Mouse (Mus musculus) right cerebral cortex, postnatal 25 days (tissue): ENCODE results near the gene Calhm5.

Experiments
- DNase-seq: peaks from one replicate; pipeline ENCODE4 v3.0.0; 2022

Gene Calhm5

DNA sequence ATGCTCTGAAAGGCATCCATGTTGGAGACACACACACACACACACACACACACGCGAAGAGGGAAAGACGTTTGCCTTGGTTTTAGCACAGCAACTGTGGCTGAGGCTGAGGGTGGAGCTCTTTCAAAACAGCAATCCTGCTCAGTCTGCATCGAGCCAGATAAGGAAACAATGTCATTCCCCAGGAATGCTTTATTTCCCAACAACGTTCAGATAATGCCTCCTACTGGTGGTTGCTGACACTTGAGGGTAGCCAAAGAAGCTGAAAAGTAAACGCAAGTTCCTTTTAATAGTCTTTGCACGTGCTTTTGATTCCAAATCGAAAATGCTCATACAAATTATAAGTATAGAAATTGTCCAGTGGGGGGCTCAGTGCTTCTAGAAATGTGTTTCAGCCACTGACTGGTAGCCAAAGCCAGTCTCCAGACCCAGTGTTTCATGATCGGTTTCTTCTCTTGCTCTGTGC is at the start of gene Calhm5:
Gene Calhm5, minus strand, starts transcription at position 102 of the 466 bp plus-strand sequence.
- peak; percentile 37 for DNase-seq

GRCm38 (mm10) chr10:34141693-34142092 is 45.4 kb upstream of the Calhm5 start:
- no peak for DNase-seq

- no peak for DNase-seq
Observed at GRCm38 (mm10) chr10:34139768-34140167, 43.4 kb upstream of the Calhm5 start.

DNA sequence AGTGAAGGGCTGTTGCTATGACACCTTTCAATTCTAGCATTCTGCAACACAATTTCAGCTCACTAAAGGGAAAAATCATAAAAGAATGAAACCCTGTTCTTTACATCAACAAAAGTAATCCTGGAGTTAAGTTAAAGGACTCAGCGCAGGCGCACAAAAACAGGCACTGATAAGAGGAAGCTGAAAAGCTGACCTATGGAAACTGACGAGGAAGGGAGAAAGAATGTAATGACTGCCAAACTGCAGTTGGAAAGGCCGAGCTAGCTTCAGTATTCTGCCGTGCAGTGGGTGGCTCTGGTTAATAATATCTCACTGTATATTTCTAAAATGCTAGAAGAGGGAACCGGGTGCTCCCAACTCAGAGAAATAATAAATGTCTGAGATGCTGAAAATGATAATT is 41.7 kb upstream of the Calhm5 start:
- DNase-seq, result no peak

DNA sequence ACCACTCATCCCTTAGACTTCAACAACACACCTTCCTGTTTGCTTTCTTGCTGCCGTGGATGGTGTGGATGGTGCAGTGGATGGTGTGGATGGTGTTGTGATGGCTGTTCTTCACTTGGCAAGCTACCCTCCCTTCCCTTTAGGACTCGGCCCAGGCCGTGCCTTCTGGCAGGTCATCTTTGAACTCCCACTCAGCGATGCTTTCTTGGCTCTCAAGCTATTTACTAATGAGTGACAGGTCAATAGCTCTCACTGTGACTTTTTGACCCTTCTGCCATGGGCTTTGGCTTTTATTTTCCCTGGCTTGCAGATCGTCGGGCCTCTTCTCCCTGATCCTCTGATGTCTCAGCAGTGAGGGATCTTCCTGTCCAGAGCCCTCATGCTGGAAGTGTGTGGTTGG is 40.1 kb upstream of the Calhm5 start:
- no peak for DNase-seq

- no peak for DNase-seq
Observed at GRCm38 (mm10) chr10:34131356-34131755, 35.0 kb upstream of the Calhm5 start.

DNA sequence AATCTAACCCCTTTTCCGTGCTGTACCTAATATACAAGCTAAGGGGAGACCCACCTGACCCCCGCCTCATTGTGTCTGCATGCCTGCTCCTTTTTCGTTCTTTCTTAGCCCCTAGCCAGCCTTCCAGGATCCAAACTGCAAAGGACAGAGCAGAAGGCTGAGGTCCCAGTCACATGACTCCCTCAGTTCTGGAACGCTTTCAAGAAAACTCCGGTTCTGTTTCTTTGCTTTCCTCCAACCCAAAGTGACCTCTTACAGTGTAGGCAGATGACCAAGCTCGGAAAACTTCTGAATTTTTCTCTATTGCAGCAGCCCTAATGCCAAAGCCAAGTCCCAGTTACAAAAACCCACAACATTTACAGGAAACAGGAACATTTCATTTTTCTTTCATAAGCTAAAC is 32.1 kb upstream of the Calhm5 start:
- DNase-seq, result no peak

DNA sequence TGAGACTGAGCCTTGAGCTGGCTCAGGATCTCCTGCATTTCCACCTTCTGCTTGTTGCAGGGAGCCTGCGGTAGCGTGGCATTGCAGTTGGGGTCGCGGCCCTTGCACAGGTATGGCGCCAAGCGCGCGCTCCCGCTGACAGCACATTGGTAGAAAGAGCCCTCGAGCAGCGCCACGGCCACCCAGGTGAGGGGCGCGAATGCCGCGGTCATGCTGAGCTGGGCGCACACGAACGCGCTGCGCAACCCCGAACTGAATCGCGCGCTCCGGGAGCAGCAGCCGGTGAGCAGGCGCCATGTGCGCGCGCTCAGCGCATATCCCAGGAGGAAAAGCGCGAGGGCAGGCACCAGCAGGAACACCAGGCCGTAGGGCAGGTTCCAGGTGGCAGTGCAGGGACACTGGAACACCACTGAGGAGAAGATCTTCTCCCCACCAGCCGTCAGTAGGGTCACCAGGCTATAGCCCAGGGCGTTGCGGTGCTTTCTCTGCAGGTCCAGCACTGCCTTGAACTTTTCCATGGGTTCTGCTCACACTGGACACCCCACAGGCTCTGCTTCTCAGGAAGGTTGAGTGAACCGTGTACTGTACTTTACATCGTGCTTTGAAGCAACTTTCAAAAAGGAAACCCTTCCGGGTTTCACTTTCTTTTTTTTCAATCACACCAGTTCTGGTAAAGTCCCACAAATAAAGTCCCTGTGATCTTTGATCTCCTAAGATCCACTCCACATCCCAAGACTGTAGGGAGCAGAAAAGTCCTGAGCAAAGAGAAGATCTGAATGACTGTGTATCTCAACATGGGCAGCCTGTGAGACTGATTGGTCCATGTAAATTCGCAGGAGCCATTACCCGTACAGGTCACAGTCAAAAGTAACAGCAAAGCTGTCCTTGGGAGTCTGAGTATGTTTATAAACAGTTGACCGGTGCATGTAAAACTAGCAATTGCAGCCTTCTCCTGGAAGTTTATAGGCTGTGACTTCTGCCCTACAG is 31.4 kb upstream of the Calhm5 start, which contains the start of gene Calhm6:
Gene Calhm6, minus strand, starts transcription at position 593 of the 987 bp plus-strand sequence.
- peak; percentile 54 for DNase-seq

DNA sequence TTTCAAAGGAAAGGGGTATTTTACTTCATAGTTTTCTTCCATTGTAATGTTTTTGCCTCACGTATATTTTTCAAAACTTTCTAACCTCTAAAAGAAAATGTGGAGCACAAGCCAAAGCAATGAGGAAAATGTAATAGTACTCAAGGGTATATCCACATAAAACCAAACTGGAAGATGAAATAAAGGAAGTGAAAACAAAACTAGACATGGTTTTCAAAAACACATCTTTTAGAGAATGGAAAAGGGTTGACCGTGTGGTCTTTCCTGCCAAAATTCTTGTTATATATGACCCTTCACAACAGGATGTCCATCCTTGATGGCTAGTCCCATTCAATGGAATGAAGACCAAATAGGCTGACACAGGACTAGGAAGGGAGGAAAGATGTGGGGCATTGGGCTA is 22.1 kb upstream of the Calhm5 start:
- no peak for DNase-seq

DNA sequence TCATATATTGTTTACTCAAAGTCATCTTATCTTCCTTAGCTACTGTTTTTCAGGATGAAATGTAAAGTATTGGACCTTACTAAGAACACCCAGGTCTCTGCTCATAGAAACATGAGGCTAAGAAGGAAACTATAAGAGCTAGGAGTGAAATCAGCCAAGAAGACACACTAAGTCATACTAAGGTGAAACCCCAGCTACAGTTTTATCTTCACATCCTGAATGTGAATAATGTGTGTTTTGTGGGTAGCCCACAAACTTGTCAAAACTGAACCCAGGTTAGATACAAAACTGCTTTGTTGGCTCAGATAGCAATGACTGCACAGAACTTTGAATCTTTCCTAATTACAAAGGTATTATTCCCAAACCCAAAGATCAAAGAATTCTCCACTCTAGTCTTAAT is 21.5 kb upstream of the Calhm5 start:
- no peak for DNase-seq

GRCm38 (mm10) chr10:34117131-34117530 is 20.8 kb upstream of the Calhm5 start:
- DNase-seq, result no peak

- DNase-seq, result no peak
Observed at GRCm38 (mm10) chr10:34111964-34112738, 15.8 kb upstream of the Calhm5 start.

GRCm38 (mm10) chr10:34110863-34111465 is 14.6 kb upstream of the Calhm5 start:
- DNase-seq, result no peak

- DNase-seq, result peak; percentile 6
Observed at GRCm38 (mm10) chr10:34095964-34096363, 355 bp downstream of the Calhm5 start.

DNA sequence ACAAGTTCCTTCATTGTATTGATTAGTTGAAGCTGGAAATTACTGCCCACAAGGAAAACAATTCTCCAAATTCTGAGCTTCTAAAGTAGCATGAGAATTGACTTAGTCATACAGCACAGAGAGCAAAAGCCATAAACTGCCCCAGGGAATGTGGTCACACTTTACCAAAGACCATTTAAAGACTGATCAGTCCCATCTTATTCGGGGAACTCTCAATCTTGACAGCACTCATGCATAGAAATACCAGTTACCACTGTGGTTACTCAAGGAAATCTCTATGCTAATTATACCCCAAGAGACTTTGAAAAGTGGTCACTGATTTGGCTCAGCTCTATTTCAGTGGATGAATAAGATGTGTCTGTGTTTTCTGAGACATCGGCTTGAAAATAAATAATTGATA is 1.2 kb downstream of the Calhm5 start:
- DNase-seq, result no peak

- peak; percentile 46 for DNase-seq
Observed at GRCm38 (mm10) chr10:34091888-34092287, 4.4 kb downstream of the Calhm5 start.

DNA sequence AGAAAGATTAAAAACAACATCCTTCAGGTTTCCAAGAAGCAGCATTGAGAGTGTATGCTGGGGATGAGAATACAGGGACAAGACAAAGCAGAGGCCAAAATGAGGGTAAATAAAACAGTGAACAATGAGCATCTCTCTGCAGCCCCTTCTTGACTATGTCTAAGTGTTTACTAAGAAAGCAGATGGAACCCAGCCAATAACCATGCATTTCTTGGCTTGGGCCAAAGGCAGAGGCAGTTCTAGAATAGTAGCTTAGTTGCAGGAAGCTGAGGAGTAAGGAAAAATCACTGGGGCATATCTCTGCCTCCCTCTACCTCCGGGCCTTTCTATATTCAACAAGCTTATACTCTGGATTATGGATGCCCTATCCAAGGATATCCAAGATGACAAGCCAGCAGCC is 5.8 kb downstream of the Calhm5 start:
- no peak for DNase-seq

GRCm38 (mm10) chr10:34089517-34089916 is 6.8 kb downstream of the Calhm5 start:
- DNase-seq, result no peak

DNA sequence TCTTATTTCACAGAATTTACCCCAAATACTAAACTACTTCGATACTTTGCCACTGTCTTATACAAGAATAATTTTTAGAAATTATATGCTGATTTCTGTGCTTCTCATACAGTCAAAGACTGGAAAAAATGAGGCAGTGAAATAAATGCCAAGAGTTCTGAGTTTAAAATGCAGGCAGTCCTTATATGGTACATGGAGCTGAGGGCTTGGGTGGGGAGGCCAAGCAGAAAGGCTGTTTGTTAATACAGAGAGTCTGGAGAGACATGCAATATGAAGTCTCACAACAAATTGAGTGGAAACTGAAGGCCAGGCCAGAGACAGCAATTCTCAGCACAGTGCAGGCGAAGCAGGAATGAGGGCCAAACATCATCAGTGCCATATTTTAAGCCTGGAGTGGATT is 7.8 kb downstream of the Calhm5 start:
- DNase-seq, result no peak

DNA sequence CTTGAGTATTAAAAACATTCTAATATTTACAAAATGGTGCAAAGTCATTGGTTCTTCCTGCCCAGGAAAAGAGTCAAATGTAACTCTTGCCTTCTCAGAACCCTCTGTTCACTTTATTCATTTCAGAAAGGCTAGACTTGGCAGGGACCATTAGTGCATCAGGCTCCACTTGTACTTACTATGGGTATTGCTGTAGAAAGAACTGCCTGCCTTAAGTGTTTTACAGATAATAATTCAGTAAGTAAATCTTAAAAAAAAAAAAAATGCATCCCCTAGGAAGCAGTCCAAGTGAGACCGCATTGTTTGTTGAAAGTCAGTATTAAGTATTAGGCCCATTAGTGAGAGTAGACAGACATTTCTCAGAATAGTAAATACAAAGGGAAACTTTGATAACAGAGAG is 9.8 kb downstream of the Calhm5 start:
- no peak for DNase-seq

DNA sequence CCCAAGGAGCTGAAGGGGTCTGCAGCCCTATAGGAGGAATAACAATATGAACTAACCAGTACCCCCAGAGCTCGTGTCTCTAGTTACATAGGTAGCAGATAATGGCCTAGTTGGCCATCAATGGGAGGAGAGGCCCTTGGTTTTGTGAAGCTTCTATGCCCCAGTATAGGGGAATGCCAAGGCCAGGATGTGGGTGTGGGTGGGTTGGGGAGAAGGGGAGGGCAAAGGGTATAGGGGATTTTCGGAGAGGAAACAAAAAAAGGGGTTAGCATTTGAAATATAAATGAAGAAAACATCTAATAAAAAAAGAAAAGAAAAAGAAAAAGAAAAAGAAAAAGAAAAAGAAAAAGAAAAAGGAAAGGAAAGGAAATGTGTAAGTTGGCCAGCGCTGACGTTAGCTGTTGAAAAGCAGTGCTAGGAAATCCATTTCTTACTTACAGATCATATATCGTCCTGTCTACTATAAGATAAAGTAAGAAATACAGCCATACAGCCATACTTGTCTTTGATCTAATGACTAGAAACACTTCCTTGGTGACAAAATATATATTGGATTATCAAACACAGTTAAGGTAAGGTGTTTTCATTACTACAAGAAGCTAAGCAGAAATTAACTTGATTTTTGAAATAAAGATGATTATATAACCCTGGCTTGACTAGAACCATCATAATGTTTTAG is 21.7 kb downstream of the Calhm5 start:
- DNase-seq, result no peak

DNA sequence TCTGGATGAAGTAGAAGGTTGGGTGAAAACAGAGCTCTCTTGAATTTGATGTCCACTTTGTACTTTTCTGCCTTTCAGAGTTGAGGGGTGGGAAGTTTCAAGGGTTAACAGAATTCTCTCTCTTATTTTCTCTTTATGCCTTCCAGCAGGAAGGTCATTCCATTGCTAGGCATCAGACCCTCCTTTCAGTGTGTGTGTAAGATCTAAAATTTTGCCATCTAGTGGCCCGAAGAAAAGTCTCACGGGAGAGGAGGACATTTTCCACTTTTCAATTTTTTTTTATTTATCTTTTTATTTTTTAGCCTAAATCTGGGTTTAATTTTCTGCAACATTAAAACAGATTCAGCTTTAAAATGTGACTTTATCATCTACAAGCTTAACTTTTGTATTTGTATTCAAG is 24.7 kb downstream of the Calhm5 start:
- DNase-seq, result no peak
